17 mouse cellular contexts compared by ENCODE assay signal in genomic region chr5:35601526-35601925, GRCm38 (mm10).
"Had no signal": no experiment of that assay in that cellular context is flagged by ENCODE, and none has a peak within 500 bp of the region (broad histone marks: within the 10 kb centered on the region; RNA-seq: fewer than 3 reads in every experiment).

No protein-coding gene starts in this region.

- DNase-seq: lung, embryonic 14.5 days; lung, postnatal 10 days; lung, postnatal 4 days; midbrain, embryonic 14.5 days; retina, postnatal 1 day; right cerebral cortex, adult 18-20 months; right cerebral cortex, postnatal 25 days; right cerebral cortex, postnatal 4 days; spleen, adult 18-20 months; thymus, adult 18-20 months; thymus, postnatal 14 days; thymus, postnatal 36 days had no signal

- H3K4me3 ChIP-seq: midbrain, embryonic 10.5 days; midbrain, embryonic 12.5 days; myocyte; neural tube, embryonic 13.5 days; neural tube, embryonic 15.5 days had no signal

- H3K27ac ChIP-seq: midbrain, embryonic 10.5 days; midbrain, embryonic 12.5 days; neural tube, embryonic 13.5 days; neural tube, embryonic 15.5 days had no signal
